Mouse (Mus musculus): ENCODE data around the gene Atg16l1.

DNA sequence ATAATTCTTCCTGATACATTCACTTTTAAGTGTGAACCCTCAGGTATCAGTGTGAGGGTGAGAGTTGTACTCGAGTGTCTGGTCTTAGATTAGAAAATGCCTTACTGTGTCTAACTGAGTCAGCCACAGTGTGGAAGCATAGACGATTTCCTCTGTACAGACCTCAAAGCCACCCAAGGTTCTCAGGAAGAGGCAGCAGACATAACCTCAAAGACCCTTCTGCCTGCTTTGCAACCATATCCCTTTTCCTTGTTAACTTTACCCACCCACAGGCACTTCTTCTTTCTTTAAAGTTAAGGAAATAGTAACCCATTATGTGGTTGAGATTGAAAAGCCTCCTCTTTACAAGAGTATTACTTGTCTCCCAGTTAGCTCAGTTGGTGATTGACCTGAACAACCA is 10.1 kb downstream of the Atg16l1 start:
- TF ChIP-seq CTCF (IDR thresholded peaks at IDR 0.05; ENCODE audit: extremely low read depth, insufficient read depth, low read length) (no peak), POLR2A (IDR thresholded peaks at IDR 0.05; ENCODE audit: extremely low read depth, insufficient read depth, low read length) (no peak)
